Mouse (Mus musculus) adrenal gland, adult (tissue): ENCODE measurements around the gene Mrpl22.
"Not testable (repeated sequence)": the region's sequence is repeated elsewhere in the genome, so short reads cannot be mapped to it uniquely, and the experiment has no call there.

Source experiments
- DNase-seq, 2 experiments: peaks; one replicate each; pipeline ENCODE4 v3.0.0; 2022 to 2023; ENCODE audit warnings: low spot score in 1 of 2; ENCODE audit not compliant: inconsistent age in 2 of 2

Gene Mrpl22

DNA sequence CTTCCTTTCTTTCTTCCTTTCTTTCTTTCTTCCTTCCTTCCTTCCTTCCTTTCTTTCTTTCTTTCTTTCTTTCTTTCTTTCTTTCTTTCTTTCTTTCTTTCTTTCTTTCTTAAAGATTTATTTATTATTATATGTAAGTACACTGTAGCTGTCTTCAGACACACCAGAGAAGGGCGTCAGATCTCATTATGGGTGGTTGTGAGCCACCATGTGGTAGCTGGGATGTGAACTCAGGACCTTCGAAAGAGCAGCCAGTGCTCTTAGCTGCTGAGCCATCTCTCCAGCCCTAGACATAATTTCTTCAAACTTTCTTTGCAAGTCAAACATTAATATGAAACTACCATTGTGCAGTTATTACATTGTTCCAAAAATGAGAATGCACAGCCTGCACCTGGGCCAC, 53.4 kb downstream of the Mrpl22 start:
- not testable (repeated sequence) for DNase-seq

DNA sequence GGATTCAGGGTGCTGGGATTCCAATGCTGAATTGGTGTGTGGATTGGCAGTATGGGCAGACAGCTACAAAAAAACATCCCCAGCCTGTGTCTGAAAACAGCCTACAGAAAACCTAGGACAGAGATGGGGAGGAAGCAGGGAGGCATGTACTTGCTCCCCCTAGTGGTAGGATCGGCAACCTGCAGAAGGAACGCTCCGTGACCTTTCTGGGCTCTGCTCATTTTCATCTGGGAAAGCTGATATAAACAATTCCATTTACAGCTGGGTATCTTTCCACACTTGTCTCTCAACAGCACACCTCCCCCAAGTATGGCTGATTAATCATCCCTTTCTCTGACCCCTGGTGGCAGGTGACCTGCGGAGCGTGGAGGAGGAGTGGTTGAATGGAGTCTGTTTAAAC, 54.2 kb downstream of the Mrpl22 start:
- peak; percentile 77 to 93 for DNase-seq

DNA sequence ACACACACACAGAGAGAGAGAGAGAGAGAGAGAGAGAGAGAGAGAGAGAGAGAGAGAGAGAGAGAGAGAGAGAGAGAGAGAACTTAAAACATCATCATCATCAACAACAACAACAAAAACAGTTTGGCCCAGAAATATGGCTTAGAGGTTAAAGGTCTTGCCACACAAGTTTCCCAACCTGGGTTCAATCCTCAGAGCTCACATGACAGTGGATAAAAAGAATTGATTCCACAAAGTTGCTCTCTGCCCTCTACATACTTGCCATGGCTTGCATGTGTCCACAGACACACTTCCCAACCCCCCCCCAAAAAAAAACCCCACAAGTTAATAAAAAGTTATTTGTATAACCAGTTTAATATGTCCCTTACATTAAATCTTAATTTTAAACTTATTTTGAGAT, 55.0 kb downstream of the Mrpl22 start:
- no peak for DNase-seq

DNA sequence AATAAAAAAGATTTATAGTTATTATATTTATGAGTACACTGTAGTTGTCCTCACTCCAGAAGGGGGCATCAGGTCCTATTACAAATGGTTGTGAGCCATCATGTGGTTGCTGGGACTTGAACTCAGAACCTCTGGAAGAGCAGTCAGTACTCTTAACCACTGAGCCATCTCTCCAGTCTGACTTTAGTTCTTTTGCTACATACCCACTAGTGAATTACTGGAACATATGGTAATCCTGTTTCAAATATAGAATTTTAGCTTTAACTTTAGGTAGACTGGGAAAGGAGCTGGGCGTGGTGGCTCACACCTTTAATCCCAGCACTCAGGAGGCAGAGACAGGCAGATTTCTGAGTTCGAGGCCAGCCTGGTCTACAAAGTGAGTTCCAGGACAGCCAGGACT, 56.6 kb downstream of the Mrpl22 start:
- DNase-seq: not testable (repeated sequence)
